Mouse (Mus musculus) activated CD4-positive, CD25-positive, alpha-beta regulatory T cell, adult 4 months (primary cell): ENCODE measurements around the gene Ndufs3. TPM values are rescaled to one million over a fixed set of nuclear protein-coding genes. Genes with fewer than 3 reads are reported as not detected.

Source experiments
- ATAC-seq: one replicate; pipeline ENCODE4 v1.8.0; 2017
- polyA plus RNA-seq, 2 experiments: library from polyadenylated mRNA; unstranded; fragments of 100-300 nt; shearing (Covaris generic); gene quantifications; one replicate each; pipeline ENCODE4 v1.2.1; 2017

The Ndufs3 gene
- 100 to 1,000 TPM; 119 to 121 TPM for polyA plus RNA-seq

GRCm38 (mm10) chr2:90904076-90904855, at the start of gene Ndufs3, which contains the start of gene Kbtbd4:
TSS of gene Ndufs3 (minus strand) at chr2:90904827.
TSS of gene Kbtbd4 (plus strand) at chr2:90904740.
- peak; percentile 98 for ATAC-seq

- ATAC-seq, result no peak
These were observed 48.8 kb upstream of the Ndufs3 start for GRCm38 (mm10) chr2:90953461-90953860.

GRCm38 (mm10) chr2:90950582-90951194, 46.1 kb upstream of the Ndufs3 start:
- ATAC-seq, result no peak

- ATAC-seq, result no peak
These were observed 45.5 kb upstream of the Ndufs3 start for GRCm38 (mm10) chr2:90950149-90950548.

- ATAC-seq, result no peak
These were observed 37.1 kb upstream of the Ndufs3 start for GRCm38 (mm10) chr2:90941744-90942143.

- ATAC-seq, result peak; percentile 84
These were observed 35.9 kb upstream of the Ndufs3 start, which contains the start of gene Celf1 for GRCm38 (mm10) chr2:90940233-90941229. TSS of gene Celf1 (plus strand) at chr2:90940382.

- ATAC-seq, result no peak
These were observed 35.1 kb upstream of the Ndufs3 start for GRCm38 (mm10) chr2:90939750-90940149.

- no peak for ATAC-seq
These were observed 33.7 kb upstream of the Ndufs3 start for GRCm38 (mm10) chr2:90938362-90938761.

GRCm38 (mm10) chr2:90932273-90932672, 27.6 kb upstream of the Ndufs3 start:
- no peak for ATAC-seq

GRCm38 (mm10) chr2:90931829-90932228, 27.2 kb upstream of the Ndufs3 start:
- no peak for ATAC-seq

GRCm38 (mm10) chr2:90928566-90928965, 23.9 kb upstream of the Ndufs3 start:
- ATAC-seq, result no peak

- no peak for ATAC-seq
These were observed 18.0 kb upstream of the Ndufs3 start for GRCm38 (mm10) chr2:90922636-90923035.

- ATAC-seq, result no peak
These were observed 16.6 kb upstream of the Ndufs3 start for GRCm38 (mm10) chr2:90921178-90921577.

- peak; percentile 8 for ATAC-seq
These were observed 13.5 kb upstream of the Ndufs3 start for GRCm38 (mm10) chr2:90917999-90918698.

- peak; percentile 71 for ATAC-seq
These were observed 12.8 kb upstream of the Ndufs3 start for GRCm38 (mm10) chr2:90917233-90917998.

- ATAC-seq, result peak; percentile 15
These were observed 12.1 kb upstream of the Ndufs3 start for GRCm38 (mm10) chr2:90916560-90917232.

- ATAC-seq, result no peak
These were observed 10.9 kb upstream of the Ndufs3 start for GRCm38 (mm10) chr2:90915516-90915915.

GRCm38 (mm10) chr2:90913671-90914070, 9.0 kb upstream of the Ndufs3 start:
- no peak for ATAC-seq

GRCm38 (mm10) chr2:90911668-90912067, 7.0 kb upstream of the Ndufs3 start:
- no peak for ATAC-seq

GRCm38 (mm10) chr2:90910861-90911260, 6.2 kb upstream of the Ndufs3 start:
- ATAC-seq, result no peak

GRCm38 (mm10) chr2:90906721-90907120, 2.1 kb upstream of the Ndufs3 start:
- ATAC-seq, result no peak
